Mouse (Mus musculus) kidney, adult 2 months (tissue): ENCODE measurements around the gene Mettl4. TPM values are rescaled to one million over a fixed set of nuclear protein-coding genes. Genes with fewer than 3 reads are reported as not detected.

ENCODE experiments used
- DNase-seq: peaks from one replicate; pipeline ENCODE4 v3.0.0; 2021
- H3K27ac ChIP-seq: fragments of 200-500 bp; 2 replicates; pipeline ENCODE4 v1.5.1; 2012; ENCODE audit warnings: low read depth, low read length, control low read depth, inconsistent platforms; ENCODE audit not compliant: insufficient read depth
- H3K27me3 ChIP-seq: fragments of 200-500 bp; replicated peaks from 2 replicates; pipeline ENCODE4 v1.6.1; 2012; ENCODE audit warnings: mild to moderate bottlenecking, moderate library complexity, low read length, inconsistent platforms; ENCODE audit not compliant: control insufficient read depth, insufficient read depth
- H3K36me3 ChIP-seq: fragments of 200-500 bp; 2 replicates; pipeline ENCODE4 v1.6.1; 2012; ENCODE audit warnings: mild to moderate bottlenecking, moderate library complexity, low read length, inconsistent platforms; ENCODE audit not compliant: control insufficient read depth, insufficient read depth
- H3K4me1 ChIP-seq: fragments of 200-500 bp; 2 replicates; pipeline ENCODE4 v1.6.1; 2011; ENCODE audit warnings: low read length; ENCODE audit not compliant: control insufficient read depth, insufficient read depth
- H3K4me3 ChIP-seq: fragments of 200-500 bp; 2 replicates; pipeline ENCODE4 v1.5.1; 2011; ENCODE audit warnings: mild to moderate bottlenecking, low read depth, low read length, control low read depth; ENCODE audit not compliant: insufficient read depth
- CTCF ChIP-seq: fragments of 200-500 bp; conservative IDR thresholded peaks from 2 replicates; pipeline ENCODE4 v1.5.1; 2011; ENCODE audit warnings: low read depth, mild to moderate bottlenecking, control low read depth, low read length, moderate library complexity, mixed read lengths; ENCODE audit not compliant: insufficient read depth, insufficient read length
- POLR2A ChIP-seq: fragments of 200-500 bp; IDR thresholded peaks from one replicate; pipeline ENCODE4 v1.6.1; 2011; ENCODE audit warnings: low read depth, low read length, control low read depth
- WGBS: fragments of 180-500 bp; shearing (Covaris S2); methylation state at CpG from one replicate; pipeline ENCODE4 v1.1.7; 2018; 5-methylcytosine and 5-hydroxymethylcytosine counted together
- polyA plus RNA-seq: library from polyadenylated mRNA; depleted of rRNA; stranded (reverse); fragments of >200 nt; gene quantifications from 2 replicates; pipeline ENCODE4 v1.2.3, GENCODE M21; 2012; rRNA removed

Mettl4 gene
- 5.1 and 5.7 TPM in 2 replicates for polyA plus RNA-seq

- Histone ChIP-seq H3K4me3 (peak within 1 kb of the TSS; percentile 87), H3K27ac (peak within 1 kb of the TSS; percentile 95), H3K4me1 (0 out of 2 replicates have a peak, but pooled peaks cover 5% of the 10 kb centered on the region), H3K27me3 (no peaks in the 10 kb centered on the region), H3K36me3 (no peaks in the 10 kb centered on the region)
- WGBS = under 1% methylated on average over 56 of the region's 56 CpGs
- peak; percentile 96 for DNase-seq
- TF ChIP-seq CTCF = no peak
- TF ChIP-seq POLR2A = peak; percentile 3
These were observed at the start of gene Mettl4 for GRCm38 (mm10) chr17:94749466-94750135. Gene Mettl4, minus strand, starts transcription at chr17:94750019.

GRCm38 (mm10) chr17:94778871-94779482 is 29.2 kb upstream of the Mettl4 start:
- Histone ChIP-seq H3K27me3 (no peaks in the 10 kb centered on the region), H3K36me3 (no peaks in the 10 kb centered on the region; the same call in 1 of the 2 replicates), H3K4me1 (no peaks in the 10 kb centered on the region), H3K4me3 (no peak overlapping the region), H3K27ac (no peak overlapping the region)
- TF ChIP-seq POLR2A (no peak), CTCF (no peak)
- DNase-seq = no peak
- WGBS = 85% methylated on average over 2 of the region's 2 CpGs

GRCm38 (mm10) chr17:94768491-94768890 is 18.7 kb upstream of the Mettl4 start:
- no peaks in the 10 kb centered on the region for H3K27me3 ChIP-seq
- H3K27ac ChIP-seq = no peak overlapping the region
- H3K4me3 ChIP-seq = no peak overlapping the region
- no peak for TF ChIP-seq CTCF
- no peak for TF ChIP-seq POLR2A
- no peaks in the 10 kb centered on the region for H3K4me1 ChIP-seq
- no peaks in the 10 kb centered on the region for H3K36me3 ChIP-seq
- 88% methylated on average over 2 of the region's 2 CpGs for WGBS
- DNase-seq = no peak

GRCm38 (mm10) chr17:94764711-94765110 is 14.9 kb upstream of the Mettl4 start:
- DNase-seq = no peak
- H3K27ac ChIP-seq = no peak overlapping the region
- 95% methylated on average over 3 of the region's 3 CpGs for WGBS
- no peaks in the 10 kb centered on the region for H3K4me1 ChIP-seq
- no peaks in the 10 kb centered on the region for H3K36me3 ChIP-seq
- TF ChIP-seq POLR2A = no peak
- TF ChIP-seq CTCF = no peak
- H3K27me3 ChIP-seq = no peaks in the 10 kb centered on the region
- no peak overlapping the region for H3K4me3 ChIP-seq

GRCm38 (mm10) chr17:94764011-94764410 is 14.2 kb upstream of the Mettl4 start:
- TF ChIP-seq CTCF = no peak
- TF ChIP-seq POLR2A = no peak
- H3K4me3 ChIP-seq = no peak overlapping the region
- no peaks in the 10 kb centered on the region for H3K27me3 ChIP-seq
- H3K36me3 ChIP-seq = no peaks in the 10 kb centered on the region
- 75% methylated on average over 1 of the region's 1 CpGs for WGBS
- DNase-seq = no peak
- H3K4me1 ChIP-seq = no peaks in the 10 kb centered on the region
- H3K27ac ChIP-seq = no peak overlapping the region

- Histone ChIP-seq H3K27me3 (no peaks in the 10 kb centered on the region), H3K4me1 (no peaks in the 10 kb centered on the region), H3K4me3 (no peak overlapping the region), H3K36me3 (no peaks in the 10 kb centered on the region), H3K27ac (no peak overlapping the region)
- 92% methylated on average over 3 of the region's 3 CpGs for WGBS
- TF ChIP-seq POLR2A (no peak), CTCF (no peak)
- DNase-seq = no peak
These were observed 12.6 kb upstream of the Mettl4 start for GRCm38 (mm10) chr17:94762405-94762804.

- H3K36me3 ChIP-seq = no peaks in the 10 kb centered on the region
- TF ChIP-seq CTCF (no peak), POLR2A (no peak)
- no peak for DNase-seq
- peak overlapping the region; percentile 87 for H3K4me3 ChIP-seq
- 1% methylated on average over 22 of the region's 22 CpGs for WGBS
- H3K27me3 ChIP-seq = no peaks in the 10 kb centered on the region
- 0 out of 2 replicates have a peak, but pooled peaks cover 5% of the 10 kb centered on the region for H3K4me1 ChIP-seq
- H3K27ac ChIP-seq = no peak overlapping the region
These were observed 414 bp upstream of the Mettl4 start for GRCm38 (mm10) chr17:94750136-94750729.
